Mouse (Mus musculus) midbrain, embryonic 15.5 days (tissue): Measurements from ENCODE around the gene Srsf4. TPM values are rescaled to one million over a fixed set of nuclear protein-coding genes. Genes with fewer than 3 reads are reported as not detected.

Experiments
- ATAC-seq: fragments of 200-750 bp; cut with Nextera tagmentation; replicated peaks from 2 replicates; pipeline ENCODE4 v1.8.0; 2017; ENCODE audit warnings: moderate TSS enrichment
- H3K27ac ChIP-seq: fragments of 300-500 bp; sonication (generic); 2 replicates; pipeline ENCODE4 v1.5.1; 2015; ENCODE audit warnings: mild to moderate bottlenecking, inconsistent platforms
- H3K27me3 ChIP-seq: fragments of 300-500 bp; sonication (generic); replicated peaks from 2 replicates; pipeline ENCODE4 v1.6.1; 2015; ENCODE audit warnings: inconsistent platforms
- H3K36me3 ChIP-seq: fragments of 300-500 bp; sonication (generic); replicated peaks from 2 replicates; pipeline ENCODE4 v1.6.1; 2015; ENCODE audit warnings: inconsistent platforms
- H3K4me1 ChIP-seq: fragments of 300-500 bp; sonication (generic); 2 replicates; pipeline ENCODE4 v1.6.1; 2015; ENCODE audit warnings: inconsistent platforms
- H3K4me2 ChIP-seq: fragments of 300-500 bp; sonication (generic); 2 replicates; pipeline ENCODE4 v1.6.1; 2015; ENCODE audit warnings: inconsistent platforms, mild to moderate bottlenecking, moderate library complexity
- H3K4me3 ChIP-seq: fragments of 300-500 bp; sonication (generic); 2 replicates; pipeline ENCODE4 v1.5.1; 2015; ENCODE audit warnings: mild to moderate bottlenecking, inconsistent platforms
- H3K9ac ChIP-seq: fragments of 300-500 bp; sonication (generic); 2 replicates; pipeline ENCODE4 v1.6.1; 2015; ENCODE audit warnings: mild to moderate bottlenecking, inconsistent platforms
- H3K9me3 ChIP-seq: fragments of 300-500 bp; sonication (generic); 2 replicates; pipeline ENCODE4 v1.6.1; 2016; ENCODE audit warnings: inconsistent platforms
- WGBS: fragments of 180-500 bp; shearing (Covaris S2); methylation state at CpG from one replicate; pipeline ENCODE4 v1.1.7; 2015; ENCODE audit warnings: mixed read lengths; 5-methylcytosine and 5-hydroxymethylcytosine counted together
- polyA plus RNA-seq: library from polyadenylated mRNA; unstranded; fragments of >200 nt; fragmentation: Nextera tagmentation; extraction: Ambion mirVana; gene quantifications from 2 replicates; pipeline ENCODE4 v1.2.1, GENCODE M21; 2015

Srsf4 gene
- polyA plus RNA-seq, 1 experiment from 2014 or later, result 117 TPM

DNA sequence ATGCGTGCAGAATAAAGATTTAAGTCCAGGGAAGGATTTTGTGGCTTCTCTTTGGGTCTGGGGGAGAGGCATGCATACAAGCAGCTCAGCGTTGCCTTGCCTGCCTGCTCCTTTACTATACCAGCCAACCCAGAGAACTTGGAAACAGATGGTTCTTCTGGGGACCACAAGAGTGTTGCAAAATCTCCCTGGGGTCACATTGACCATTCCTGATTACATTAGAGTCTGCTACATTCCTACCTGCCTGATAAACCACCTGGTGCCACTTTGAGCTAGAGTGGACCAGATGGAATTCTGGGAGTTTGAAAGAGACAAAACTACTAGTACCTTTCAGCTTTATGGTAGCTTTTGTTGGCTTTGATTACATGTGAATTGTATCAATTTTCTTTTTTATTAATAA is 3.4 kb downstream of the Srsf4 start:
- H3K4me3 ChIP-seq, result no peak overlapping the region
- H3K4me2 ChIP-seq, result peak overlapping the region; percentile 96; the same call in 1 of the 2 replicates
- WGBS, result 61% methylated on average over 2 of the region's 2 CpGs
- H3K27ac ChIP-seq, result no peak overlapping the region
- no peak overlapping the region for H3K9ac ChIP-seq
- H3K9me3 ChIP-seq, result no peaks in the 10 kb centered on the region
- ATAC-seq, result no peak
- H3K27me3 ChIP-seq, result no peaks in the 10 kb centered on the region
- H3K4me1 ChIP-seq, result peaks cover 57% of the 10 kb centered on the region
- no peaks in the 10 kb centered on the region for H3K36me3 ChIP-seq

DNA sequence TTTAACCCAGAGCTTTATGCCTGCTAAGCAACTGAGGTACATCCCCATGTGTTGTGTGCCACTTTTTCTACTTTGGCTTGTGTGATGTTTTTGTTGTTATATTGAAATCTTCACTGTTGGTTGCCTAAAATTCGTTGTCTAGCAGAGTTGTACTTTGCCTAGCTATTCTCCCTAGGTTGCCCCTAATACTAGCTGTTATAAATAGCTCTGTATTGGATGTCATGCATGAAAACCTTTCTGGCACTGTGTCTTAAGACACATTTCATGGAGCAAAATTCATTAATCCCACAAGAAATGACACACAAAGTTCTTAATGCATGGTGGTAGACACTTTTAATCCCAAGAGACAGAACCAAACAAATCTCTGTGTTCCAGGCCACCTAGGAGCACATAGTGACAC is 6.3 kb downstream of the Srsf4 start:
- no peak overlapping the region for H3K27ac ChIP-seq
- H3K9me3 ChIP-seq, result no peaks in the 10 kb centered on the region
- H3K27me3 ChIP-seq, result no peaks in the 10 kb centered on the region
- no peak overlapping the region for H3K9ac ChIP-seq
- no peak for ATAC-seq
- H3K4me1 ChIP-seq, result peaks cover 56% of the 10 kb centered on the region
- H3K4me3 ChIP-seq, result no peak overlapping the region
- no peak overlapping the region for H3K4me2 ChIP-seq
- whole genome bisulfite sequencing, result 63% methylated on average over 1 of the region's 1 CpGs
- no peaks in the 10 kb centered on the region for H3K36me3 ChIP-seq

DNA sequence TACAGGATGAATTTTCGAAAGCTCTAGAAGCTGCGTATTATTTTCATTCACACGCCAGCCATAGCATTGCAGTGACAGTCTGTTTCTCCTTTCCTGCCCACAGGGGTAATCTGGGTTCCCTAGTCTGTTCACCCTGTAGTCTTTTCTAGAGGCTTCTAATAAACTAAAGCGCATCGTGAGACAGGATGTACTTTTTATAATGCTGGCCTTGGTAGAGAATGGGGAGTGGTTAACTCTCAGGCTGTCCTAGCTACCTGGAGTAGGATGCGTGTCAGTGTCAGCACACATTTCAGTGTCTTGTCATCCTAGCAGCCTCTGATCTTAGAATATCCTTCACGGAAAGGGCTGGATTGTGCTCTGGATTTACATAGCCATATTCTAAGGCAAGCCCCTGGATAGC is 7.9 kb downstream of the Srsf4 start:
- Histone ChIP-seq H3K4me2 (no peak overlapping the region), H3K27ac (no peak overlapping the region), H3K27me3 (no peaks in the 10 kb centered on the region), H3K36me3 (no peaks in the 10 kb centered on the region), H3K9me3 (no peaks in the 10 kb centered on the region), H3K4me3 (no peak overlapping the region), H3K9ac (no peak overlapping the region), H3K4me1 (peaks cover 45% of the 10 kb centered on the region)
- 84% methylated on average over 7 of the region's 7 CpGs for WGBS
- ATAC-seq, result no peak

DNA sequence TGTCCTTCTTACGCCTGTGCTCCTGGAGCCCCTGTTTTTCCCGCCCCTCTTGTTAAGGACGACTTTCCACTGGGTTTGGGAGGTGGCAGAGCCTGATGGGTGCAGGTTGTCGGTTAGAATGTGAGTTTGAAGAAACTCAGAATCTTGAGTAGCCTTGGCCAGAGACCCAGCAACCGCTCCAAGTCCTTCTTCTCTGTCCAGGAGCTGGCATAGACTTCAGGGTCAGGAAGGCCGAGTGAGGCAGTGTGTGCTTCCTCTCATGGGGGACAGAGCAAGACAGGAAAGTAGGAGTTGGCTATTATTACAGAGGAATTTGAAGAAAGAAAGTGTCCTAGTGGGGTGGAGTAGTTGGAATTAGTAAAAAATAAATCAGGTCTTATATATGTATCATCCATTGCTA is 10.2 kb downstream of the Srsf4 start:
- no peak overlapping the region for H3K4me3 ChIP-seq
- H3K9ac ChIP-seq, result no peak overlapping the region
- H3K27me3 ChIP-seq, result no peaks in the 10 kb centered on the region
- H3K4me1 ChIP-seq, result peaks cover 26% of the 10 kb centered on the region
- WGBS, result 71% methylated on average over 6 of the region's 6 CpGs
- no peak overlapping the region for H3K27ac ChIP-seq
- no peak overlapping the region for H3K4me2 ChIP-seq
- ATAC-seq, result no peak
- 0 out of 2 replicates have a peak, but pooled peaks cover 2% of the 10 kb centered on the region for H3K36me3 ChIP-seq
- H3K9me3 ChIP-seq, result no peaks in the 10 kb centered on the region

DNA sequence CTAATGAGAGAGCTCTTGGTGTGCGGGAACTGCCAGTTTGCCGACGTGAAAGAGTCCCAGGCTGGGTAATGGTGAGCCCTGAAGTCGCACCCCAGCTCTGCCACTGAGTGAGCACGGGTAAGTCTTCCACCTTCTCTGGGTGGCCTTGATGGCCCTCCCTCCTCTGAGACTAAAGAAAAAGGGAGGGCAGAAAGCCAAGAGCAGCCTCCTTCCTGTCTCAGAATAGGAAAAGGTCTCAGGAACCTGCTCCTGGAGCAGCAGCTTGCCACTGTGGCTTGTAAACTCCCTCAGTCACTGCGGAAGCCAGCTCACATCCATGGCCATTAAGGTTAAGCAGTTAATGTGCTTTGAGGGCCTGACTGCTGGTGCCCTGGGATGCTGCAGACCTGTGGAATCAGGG is 12.0 kb downstream of the Srsf4 start:
- 0 out of 2 replicates have a peak, but pooled peaks cover 2% of the 10 kb centered on the region for H3K36me3 ChIP-seq
- no peak overlapping the region for H3K4me3 ChIP-seq
- H3K4me1 ChIP-seq, result peaks cover 21% of the 10 kb centered on the region
- ATAC-seq, result no peak
- H3K9ac ChIP-seq, result no peak overlapping the region
- no peaks in the 10 kb centered on the region for H3K27me3 ChIP-seq
- WGBS, result 86% methylated on average over 6 of the region's 6 CpGs
- H3K27ac ChIP-seq, result no peak overlapping the region
- no peaks in the 10 kb centered on the region for H3K9me3 ChIP-seq
- no peak overlapping the region for H3K4me2 ChIP-seq

DNA sequence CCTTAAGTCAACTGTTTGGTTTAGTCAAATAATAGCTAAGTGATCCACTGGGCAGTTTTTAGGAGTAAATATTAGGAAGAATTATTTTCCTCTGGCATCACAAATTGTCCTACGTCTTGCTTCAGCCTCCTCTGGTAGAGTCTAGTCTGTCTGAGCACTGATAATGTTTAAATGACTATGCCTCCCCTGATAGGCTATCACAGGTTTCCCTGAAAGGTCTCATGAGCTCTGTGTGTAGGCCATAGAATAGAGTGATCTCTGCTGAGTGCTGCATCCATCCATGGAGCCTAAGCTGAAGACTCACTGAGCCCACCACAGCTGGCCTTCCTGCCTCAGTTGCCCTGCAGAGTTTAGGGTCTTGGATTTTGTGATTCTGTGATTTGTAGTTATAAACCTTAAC is 15.1 kb downstream of the Srsf4 start:
- WGBS, result 98% methylated on average over 1 of the region's 1 CpGs
- Histone ChIP-seq H3K4me1 (peaks cover 7% of the 10 kb centered on the region), H3K9me3 (no peaks in the 10 kb centered on the region), H3K9ac (no peak overlapping the region), H3K4me2 (no peak overlapping the region), H3K4me3 (no peak overlapping the region), H3K27me3 (no peaks in the 10 kb centered on the region), H3K27ac (no peak overlapping the region), H3K36me3 (peaks cover 12% of the 10 kb centered on the region; the same call in 1 of the 2 replicates)
- ATAC-seq, result no peak

DNA sequence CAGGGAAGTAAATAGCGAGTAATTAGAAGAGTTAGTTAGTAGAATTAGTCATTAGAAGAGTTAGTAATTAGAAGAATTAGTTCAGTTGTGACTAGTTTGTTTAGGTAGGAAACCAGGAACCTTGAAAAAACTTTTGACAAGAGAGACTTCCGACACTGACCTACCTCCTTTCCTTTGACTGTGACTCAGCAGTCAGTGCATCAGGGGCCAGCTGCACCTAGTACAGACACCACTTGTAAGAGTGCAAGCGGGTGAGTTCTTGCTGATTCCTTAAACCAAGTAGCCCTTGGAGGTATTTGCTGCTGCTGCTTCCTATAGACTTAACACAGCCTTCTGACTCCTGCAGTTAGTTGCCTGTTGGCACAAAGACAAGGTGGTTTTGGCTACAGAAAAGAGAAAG is 17.3 kb downstream of the Srsf4 start:
- 0 out of 2 replicates have a peak, but pooled peaks cover under 1% of the 10 kb centered on the region for H3K4me1 ChIP-seq
- H3K4me2 ChIP-seq, result no peak overlapping the region
- peaks cover 27% of the 10 kb centered on the region; the same call in 1 of the 2 replicates for H3K36me3 ChIP-seq
- no peaks in the 10 kb centered on the region for H3K27me3 ChIP-seq
- no peak for ATAC-seq
- H3K9ac ChIP-seq, result no peak overlapping the region
- 88% methylated on average over 3 of the region's 3 CpGs for WGBS
- no peaks in the 10 kb centered on the region for H3K9me3 ChIP-seq
- H3K27ac ChIP-seq, result no peak overlapping the region
- H3K4me3 ChIP-seq, result no peak overlapping the region

DNA sequence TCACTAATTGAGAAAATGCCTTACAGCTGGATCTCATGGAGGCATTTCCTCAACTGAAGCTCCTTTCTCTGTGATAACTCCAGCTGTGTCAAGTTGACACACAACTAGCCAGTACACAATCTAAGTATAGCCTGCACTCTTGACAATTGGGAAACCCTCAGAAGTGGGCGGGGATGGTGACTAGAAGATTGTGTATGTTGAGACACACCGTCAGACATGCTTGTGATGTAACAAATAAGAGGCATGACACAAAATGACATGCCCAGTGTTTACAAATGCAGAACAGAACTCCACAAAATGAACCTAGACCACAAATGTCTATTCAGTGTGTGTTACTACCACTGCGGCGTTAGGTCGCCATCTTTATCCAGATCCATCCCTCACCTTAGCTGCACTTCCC is 23.7 kb downstream of the Srsf4 start:
- WGBS, result 97% methylated on average over 5 of the region's 5 CpGs
- no peak for ATAC-seq
- no peak overlapping the region for H3K4me2 ChIP-seq
- peaks cover 56% of the 10 kb centered on the region for H3K36me3 ChIP-seq
- H3K27ac ChIP-seq, result no peak overlapping the region
- no peaks in the 10 kb centered on the region for H3K9me3 ChIP-seq
- H3K4me1 ChIP-seq, result no peaks in the 10 kb centered on the region
- no peak overlapping the region for H3K4me3 ChIP-seq
- no peaks in the 10 kb centered on the region for H3K27me3 ChIP-seq
- H3K9ac ChIP-seq, result no peak overlapping the region

DNA sequence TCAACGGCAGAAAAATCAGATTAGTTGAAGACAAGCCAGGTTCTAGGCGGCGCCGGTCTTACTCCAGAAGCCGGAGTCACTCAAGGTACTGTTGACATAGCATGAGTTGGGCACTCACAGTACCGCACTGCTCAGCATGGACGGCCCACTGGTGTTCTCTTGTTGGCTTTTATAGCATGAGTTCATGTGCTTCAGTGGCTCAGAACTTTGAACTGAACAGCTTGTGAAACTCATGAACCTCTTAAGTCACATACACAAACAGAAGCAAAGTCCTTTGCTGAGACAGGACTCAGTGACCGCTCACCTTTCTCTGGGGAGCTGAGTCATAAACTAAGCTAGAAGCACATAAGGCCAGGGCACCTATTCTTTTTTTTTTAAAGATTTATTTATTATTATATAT is 24.4 kb downstream of the Srsf4 start:
- Histone ChIP-seq H3K4me1 (no peaks in the 10 kb centered on the region), H3K4me2 (no peak overlapping the region), H3K36me3 (peaks cover 54% of the 10 kb centered on the region), H3K9me3 (no peaks in the 10 kb centered on the region), H3K4me3 (no peak overlapping the region), H3K27me3 (no peaks in the 10 kb centered on the region), H3K9ac (no peak overlapping the region), H3K27ac (no peak overlapping the region)
- 97% methylated on average over 8 of the region's 8 CpGs for WGBS
- ATAC-seq, result no peak

DNA sequence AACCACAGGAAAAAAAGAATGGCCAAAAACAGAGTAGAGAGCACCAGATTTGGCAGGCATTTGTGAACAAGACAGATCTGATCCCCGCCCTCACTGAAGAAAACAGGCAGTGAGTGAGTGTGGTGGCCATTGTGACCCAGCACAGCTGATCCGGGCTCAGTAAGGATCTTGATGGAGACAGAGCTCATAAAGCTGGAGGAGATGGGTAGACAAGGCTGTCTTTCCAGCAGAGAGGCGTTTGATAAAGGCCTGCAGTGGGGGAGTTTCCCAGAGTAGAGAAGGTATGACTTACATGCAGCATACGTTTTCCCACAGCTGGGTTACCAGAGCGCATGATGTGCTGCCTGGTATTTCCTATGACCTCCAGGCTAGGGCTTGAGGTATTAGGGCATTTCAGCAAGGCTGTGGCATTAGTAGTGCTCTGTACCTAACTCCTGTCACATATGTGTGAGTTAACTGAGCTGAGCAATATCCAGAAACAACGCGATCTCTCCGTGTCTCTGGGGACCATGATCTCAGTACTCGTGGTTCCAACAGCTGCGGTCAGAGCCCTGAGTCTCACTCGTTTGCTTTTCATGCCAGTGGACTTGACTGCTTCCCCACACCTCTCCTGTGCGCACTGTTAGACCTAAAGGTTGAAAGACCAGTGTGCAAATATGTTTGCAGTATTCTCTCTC is 25.2 kb downstream of the Srsf4 start:
- H3K9me3 ChIP-seq, result no peaks in the 10 kb centered on the region
- 86% methylated on average over 12 of the region's 12 CpGs for WGBS
- H3K36me3 ChIP-seq, result peaks cover 51% of the 10 kb centered on the region

DNA sequence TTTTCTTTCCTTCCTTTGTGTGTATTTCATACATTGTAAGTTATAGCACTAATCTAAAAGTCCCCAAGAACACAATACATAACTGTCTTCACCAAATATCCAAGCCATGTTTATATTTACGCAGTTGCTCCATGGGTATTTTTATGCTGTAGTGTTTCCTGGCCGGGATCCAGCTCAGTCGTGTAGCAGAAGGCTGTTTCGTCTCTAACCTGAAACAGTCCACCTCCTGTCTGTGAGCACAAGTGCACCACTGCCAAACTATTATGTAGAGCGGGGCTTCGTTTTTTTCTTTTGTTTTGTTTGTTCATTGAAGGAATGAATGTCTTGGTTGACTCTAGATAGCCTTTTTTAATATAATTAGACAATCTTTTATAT is 25.8 kb downstream of the Srsf4 start:
- Histone ChIP-seq H3K36me3 (peaks cover 46% of the 10 kb centered on the region), H3K9me3 (no peaks in the 10 kb centered on the region), H3K27ac (no peak overlapping the region), H3K9ac (no peak overlapping the region), H3K4me1 (no peaks in the 10 kb centered on the region), H3K27me3 (no peaks in the 10 kb centered on the region), H3K4me3 (no peak overlapping the region), H3K4me2 (no peak overlapping the region)
- ATAC-seq, result no peak
- 90% methylated on average over 6 of the region's 6 CpGs for WGBS

More for the DNA sequence above, 25.2 kb downstream of the Srsf4 start:
- Histone ChIP-seq H3K9ac (no peak overlapping the region), H3K27me3 (no peaks in the 10 kb centered on the region), H3K4me1 (no peaks in the 10 kb centered on the region), H3K4me3 (no peak overlapping the region), H3K27ac (no peak overlapping the region), H3K4me2 (no peak overlapping the region)
- ATAC-seq, result no peak

DNA sequence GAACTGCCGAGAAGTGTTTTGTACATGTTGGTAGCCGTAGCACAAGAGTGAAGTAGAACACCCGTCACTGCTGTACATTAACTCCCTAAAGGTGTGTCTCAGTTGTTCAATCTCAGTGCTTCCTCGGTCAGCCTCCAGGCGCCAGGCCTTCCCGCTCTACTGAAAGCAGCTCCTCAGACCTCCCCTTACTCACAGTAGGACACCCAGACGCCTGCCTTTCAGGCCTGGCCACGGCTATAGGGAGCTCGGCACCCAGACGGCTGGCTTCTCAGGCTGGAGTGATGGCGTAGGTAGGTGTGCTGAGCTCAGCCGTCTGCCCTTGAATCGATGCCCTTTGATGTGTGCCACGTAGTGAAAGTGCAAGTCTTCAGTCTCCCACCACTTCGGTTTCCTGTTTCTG is 27.7 kb downstream of the Srsf4 start:
- Histone ChIP-seq H3K9me3 (no peaks in the 10 kb centered on the region), H3K4me3 (no peak overlapping the region), H3K27ac (no peak overlapping the region), H3K36me3 (peaks cover 42% of the 10 kb centered on the region), H3K9ac (no peak overlapping the region), H3K4me2 (no peak overlapping the region), H3K27me3 (no peaks in the 10 kb centered on the region), H3K4me1 (no peaks in the 10 kb centered on the region)
- WGBS, result 90% methylated on average over 15 of the region's 15 CpGs
- no peak for ATAC-seq

DNA sequence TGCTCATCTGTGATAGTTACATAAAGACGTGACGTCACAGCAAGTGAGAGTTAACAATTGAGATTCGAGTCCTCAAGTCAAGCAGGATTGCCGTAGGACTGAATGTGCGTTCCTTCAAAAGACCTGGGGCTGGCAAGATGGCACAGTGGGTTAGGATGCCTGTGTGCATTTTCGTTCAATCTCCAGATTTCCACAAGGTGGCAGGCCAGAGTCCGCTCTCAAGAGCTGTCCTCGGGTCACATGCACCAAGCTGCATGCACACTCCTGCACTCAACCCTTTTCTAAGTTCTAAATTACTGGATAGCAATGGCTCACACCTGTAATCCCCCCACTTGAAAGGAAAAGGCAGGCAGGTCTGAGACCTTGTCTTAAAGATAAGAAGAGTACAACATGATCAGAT is 31.1 kb downstream of the Srsf4 start:
- 52% methylated on average over 8 of the region's 8 CpGs for WGBS
- peaks cover 27% of the 10 kb centered on the region for H3K36me3 ChIP-seq
- peak; percentile 50; the same call in 1 of the 2 replicates for ATAC-seq
- H3K9me3 ChIP-seq, result no peaks in the 10 kb centered on the region
- no peaks in the 10 kb centered on the region for H3K4me1 ChIP-seq
- no peak overlapping the region for H3K4me2 ChIP-seq
- H3K4me3 ChIP-seq, result no peak overlapping the region
- H3K27ac ChIP-seq, result no peak overlapping the region
- H3K27me3 ChIP-seq, result no peaks in the 10 kb centered on the region
- no peak overlapping the region for H3K9ac ChIP-seq
